Mouse (Mus musculus) cerebellum, adult 9-10 months (tissue): ENCODE measurements around the gene Ccni.

Experiments
- DNase-seq: peaks from one replicate; pipeline ENCODE4 v3.0.0; 2022

Ccni gene

DNA sequence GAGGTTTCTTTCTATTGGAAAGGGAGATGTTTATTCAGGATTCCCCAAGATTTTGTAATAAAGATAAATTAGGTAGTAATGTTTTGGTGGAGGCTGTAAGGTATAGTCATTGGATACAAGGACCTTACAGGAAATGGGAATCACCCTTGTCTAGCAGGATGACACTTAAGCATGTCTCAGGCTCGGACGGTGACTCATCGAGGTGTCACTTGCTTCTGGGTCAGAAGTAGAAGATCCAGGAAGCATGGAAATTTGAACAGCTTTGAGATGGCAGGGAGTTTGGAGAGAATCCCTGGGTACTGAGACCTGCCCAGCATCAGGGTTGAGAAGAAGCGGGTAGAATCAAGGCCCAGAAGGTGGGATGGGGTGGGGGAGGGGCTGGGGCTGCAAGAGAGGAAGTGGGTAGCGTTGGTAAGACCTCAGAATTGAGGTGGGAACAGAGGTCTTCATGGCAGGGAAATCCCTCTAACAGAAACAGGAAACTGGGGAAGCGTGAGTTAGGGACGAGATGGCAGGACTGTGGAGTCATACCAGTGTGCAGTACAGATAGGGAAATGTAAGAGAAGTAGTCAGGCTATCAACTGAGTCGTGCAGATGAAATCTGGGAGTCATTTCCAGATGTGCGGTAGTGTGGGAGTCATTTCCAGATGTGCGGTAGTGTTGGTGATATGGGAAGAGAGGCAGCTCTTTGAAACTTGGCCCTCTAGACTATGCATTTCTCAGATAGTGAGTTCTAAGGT lies 70.8 kb downstream of the Ccni start:
- DNase-seq, result no peak

DNA sequence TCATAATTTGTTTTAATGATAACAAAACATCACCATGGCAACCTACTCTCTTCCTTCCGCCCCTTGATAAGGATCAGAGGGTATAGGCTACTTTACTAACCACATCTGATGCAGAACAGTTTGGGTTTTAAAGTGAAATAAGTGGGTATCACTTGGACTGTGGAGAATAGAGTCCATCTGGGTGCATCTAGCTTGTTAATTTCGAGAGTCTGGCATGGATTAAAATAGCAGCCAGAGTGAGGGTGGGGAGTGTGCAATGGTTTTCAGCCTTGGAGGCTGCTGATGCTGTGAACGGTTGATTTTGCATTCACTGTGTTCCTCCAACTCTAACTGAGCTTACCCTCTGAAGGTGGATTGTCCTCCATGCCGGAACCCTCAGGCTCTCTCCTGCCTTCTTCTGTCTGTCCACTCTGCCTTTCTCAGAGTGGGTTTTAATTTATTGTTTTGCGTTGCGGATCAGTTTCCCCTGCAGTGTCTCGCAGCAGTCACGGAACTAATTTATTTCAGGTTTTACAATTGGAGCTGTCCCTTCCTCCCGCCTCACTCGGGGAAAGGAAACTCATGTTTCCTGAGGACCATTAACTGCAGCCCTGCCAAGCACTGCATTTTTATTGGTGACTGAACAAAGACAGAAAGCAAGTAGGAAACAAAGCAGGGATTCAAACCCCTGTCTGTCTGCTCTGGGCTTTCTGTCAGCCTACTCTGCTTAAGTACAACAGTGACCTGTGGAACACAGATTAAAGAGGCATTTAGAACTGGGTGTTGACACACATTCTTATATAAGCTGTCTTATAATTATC lies 72.7 kb downstream of the Ccni start:
- no peak for DNase-seq
